Mouse (Mus musculus) CD4-positive, CD25-positive, alpha-beta regulatory T cell (primary cell): ENCODE results near the gene C1qtnf12. TPM values are rescaled to one million over a fixed set of nuclear protein-coding genes. Genes with fewer than 3 reads are reported as not detected.

ENCODE experiments used
- polyA plus RNA-seq: library from polyadenylated mRNA; unstranded; fragments of 100-300 nt; shearing (Covaris generic); gene quantifications from one replicate; pipeline ENCODE4 v1.2.1, GENCODE M21; 2017

The C1qtnf12 gene
- polyA plus RNA-seq: 16.9 TPM

DNA sequence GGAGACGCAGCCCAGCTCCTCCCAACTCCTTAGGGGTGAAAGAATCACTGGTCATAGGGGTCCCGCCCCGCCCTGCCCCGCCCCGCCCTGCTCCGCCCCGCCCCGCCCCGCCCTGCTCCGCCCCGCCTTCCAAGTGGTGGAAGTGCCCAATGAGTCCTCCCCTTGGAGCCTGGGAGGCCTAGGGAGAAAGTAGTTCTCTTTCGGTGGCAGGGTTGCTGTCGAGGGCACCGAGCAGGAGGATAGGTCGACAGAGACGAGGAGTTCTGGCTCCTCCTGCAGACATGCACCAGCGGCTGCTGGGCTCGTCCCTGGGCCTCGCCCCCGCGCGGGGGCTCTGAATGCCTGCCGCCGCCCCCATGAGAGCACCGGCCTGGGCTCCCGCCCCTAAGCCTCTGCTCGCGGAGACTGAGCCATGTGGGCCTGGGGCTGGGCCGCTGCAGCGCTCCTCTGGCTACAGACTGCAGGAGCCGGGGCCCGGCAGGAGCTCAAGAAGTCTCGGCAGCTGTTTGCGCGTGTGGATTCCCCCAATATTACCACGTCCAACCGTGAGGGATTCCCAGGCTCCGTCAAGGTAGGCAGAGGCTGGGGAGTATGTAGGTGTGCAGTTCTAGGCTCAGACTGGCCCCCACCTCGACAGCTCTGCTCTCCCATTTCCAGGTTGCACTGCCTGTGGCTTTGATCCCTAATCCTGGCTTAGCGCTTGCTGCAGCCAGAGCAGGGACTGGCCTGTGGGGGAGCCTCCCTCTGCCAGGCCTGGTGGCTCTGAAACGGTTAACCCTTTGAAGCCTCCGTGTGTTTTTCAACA is at the start of gene C1qtnf12:
Gene C1qtnf12, plus strand, starts transcription at position 152 of the 805 bp plus-strand sequence.

DNA sequence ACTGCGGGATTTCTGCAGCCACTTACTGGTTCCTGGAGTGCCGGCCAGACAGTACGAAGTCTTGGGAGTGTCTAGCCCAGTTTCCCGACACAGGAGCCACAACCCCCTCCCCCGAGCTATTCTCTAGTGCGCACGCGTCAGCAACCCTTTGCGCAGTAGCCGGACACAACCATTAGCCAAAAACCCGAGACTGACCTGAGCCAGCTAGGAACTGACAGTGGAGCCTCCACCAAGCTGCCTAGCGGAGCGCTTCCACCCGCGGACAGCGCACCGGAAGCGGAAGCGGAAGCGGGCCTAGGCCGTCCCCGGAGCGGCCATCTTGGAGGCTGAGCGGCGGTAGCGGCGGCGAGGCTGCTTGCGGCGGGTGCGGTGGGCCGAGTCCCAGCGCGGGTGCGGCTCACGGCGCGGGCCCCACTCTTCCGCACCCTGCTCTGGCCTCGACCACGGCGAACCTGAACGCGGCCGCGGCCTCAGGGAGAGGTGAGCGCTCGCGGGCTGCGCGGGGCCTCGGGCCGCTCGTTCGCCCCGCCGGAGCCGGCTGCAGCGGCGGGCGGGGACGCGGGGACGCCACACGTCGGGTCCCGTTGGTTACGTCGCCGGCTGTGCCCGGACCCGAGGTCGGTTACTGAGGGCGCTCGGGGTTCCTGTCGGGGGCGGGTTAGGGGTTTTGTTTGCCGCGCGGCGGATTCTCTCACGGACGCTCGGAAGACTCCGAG is 18.4 kb upstream of the C1qtnf12 start, which contains the start of gene Ube2j2:
Gene Ube2j2, plus strand, starts transcription at position 298 of the 716 bp plus-strand sequence.

GRCm38 (mm10) chr4:155992241-155992905 is 30.3 kb downstream of the C1qtnf12 start, which contains the start of the genes B3galt6 and Sdf4:
Gene B3galt6, minus strand, starts transcription at chr4:155992649.
Gene Sdf4, plus strand, starts transcription at chr4:155992872.

DNA sequence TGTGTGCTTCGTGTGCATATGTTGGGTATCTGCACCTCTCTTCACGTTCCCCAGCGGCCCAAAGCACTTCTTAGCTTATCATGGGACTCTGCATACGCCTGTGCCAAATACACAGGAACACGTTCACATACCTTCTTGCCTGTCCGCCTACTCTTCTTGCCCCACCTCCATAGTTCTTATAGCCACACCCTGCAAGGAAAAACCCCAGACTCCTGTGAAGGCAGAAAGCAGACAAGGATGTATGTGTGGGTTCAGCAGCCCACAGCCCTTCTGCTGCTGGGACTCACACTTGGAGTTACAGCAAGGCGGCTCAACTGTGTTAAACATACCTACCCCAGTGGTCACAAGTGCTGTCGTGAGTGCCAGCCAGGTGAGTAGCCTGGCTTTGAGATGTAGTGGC is 51.5 kb downstream of the C1qtnf12 start, which contains the start of gene Tnfrsf4:
Gene Tnfrsf4, plus strand, starts transcription at position 207 of the 400 bp plus-strand sequence.

Other genes with a start within 250 kb of the C1qtnf12 start
- gene Tmem240, start 227.5 kb upstream of the C1qtnf12 start, polyA plus RNA-seq: 0.75 TPM
- gene Atad3a, start 201.2 kb upstream of the C1qtnf12 start, polyA plus RNA-seq: 98.2 TPM
- gene Vwa1, start 187.6 kb upstream of the C1qtnf12 start, polyA plus RNA-seq: 0.35 TPM
- gene Tmem88b, start 176.4 kb upstream of the C1qtnf12 start, polyA plus RNA-seq: 0.05 TPM
- gene Ankrd65, start 171.9 kb upstream of the C1qtnf12 start, polyA plus RNA-seq: 0.20 TPM
- 121 TPM for gene Mrpl20, start 159.4 kb upstream of the C1qtnf12 start, polyA plus RNA-seq
- gene Ccnl2, start 149.8 kb upstream of the C1qtnf12 start, polyA plus RNA-seq: 291 TPM
- 187 TPM for gene Aurkaip1, start 131.0 kb upstream of the C1qtnf12 start, polyA plus RNA-seq
- gene Mxra8, start 122.6 kb upstream of the C1qtnf12 start, polyA plus RNA-seq: 4.2 TPM
- gene Dvl1, start 114.9 kb upstream of the C1qtnf12 start, polyA plus RNA-seq: 69.5 TPM
- gene Tas1r3, start 99.0 kb upstream of the C1qtnf12 start, polyA plus RNA-seq: 1.2 TPM
- 13.6 TPM for gene Cptp, start 92.9 kb upstream of the C1qtnf12 start, polyA plus RNA-seq
- 118 TPM for gene Ints11, start 92.8 kb upstream of the C1qtnf12 start, polyA plus RNA-seq
- gene Pusl1, start 70.5 kb upstream of the C1qtnf12 start, polyA plus RNA-seq: 37.8 TPM
- gene Acap3, start 70.5 kb upstream of the C1qtnf12 start, polyA plus RNA-seq: 23.0 TPM
- gene Ube2j2, start 18.5 kb upstream of the C1qtnf12 start, polyA plus RNA-seq: 143 TPM
- gene B3galt6, start 30.3 kb downstream of the C1qtnf12 start, polyA plus RNA-seq: 10.6 TPM
- gene Sdf4, start 30.6 kb downstream of the C1qtnf12 start, polyA plus RNA-seq: 491 TPM
- gene Tnfrsf4, start 51.5 kb downstream of the C1qtnf12 start, polyA plus RNA-seq: 804 TPM
- gene Tnfrsf18, start 63.8 kb downstream of the C1qtnf12 start, polyA plus RNA-seq: 759 TPM
- 0.54 TPM for gene Ttll10, start 97.1 kb downstream of the C1qtnf12 start, polyA plus RNA-seq
- 35.3 TPM for gene 9430015G10Rik, start 147.7 kb downstream of the C1qtnf12 start, polyA plus RNA-seq
- not detected for gene Rnf223, start 168.2 kb downstream of the C1qtnf12 start, polyA plus RNA-seq
- 4.2 TPM for gene Agrn, start 235.2 kb downstream of the C1qtnf12 start, polyA plus RNA-seq
- gene Isg15, start 238.5 kb downstream of the C1qtnf12 start, polyA plus RNA-seq: 42.8 TPM
- gene AW011738, start 241.0 kb downstream of the C1qtnf12 start, polyA plus RNA-seq: 21.8 TPM